Mouse (Mus musculus) small intestine, adult 2 months (tissue): ENCODE results near the gene Bcl2. TPM values are rescaled to one million over a fixed set of nuclear protein-coding genes. Genes with fewer than 3 reads are reported as not detected.

ENCODE experiments used
- H3K27ac ChIP-seq: fragments of 200-500 bp; 2 replicates; pipeline ENCODE4 v1.5.1; 2012; ENCODE audit warnings: low read depth, low read length, control low read depth, inconsistent platforms; ENCODE audit not compliant: insufficient read depth
- H3K27me3 ChIP-seq: fragments of 200-500 bp; 2 replicates; pipeline ENCODE4 v1.6.1; 2012; ENCODE audit warnings: mild to moderate bottlenecking, moderate library complexity, low read length, inconsistent platforms; ENCODE audit not compliant: control insufficient read depth, insufficient read depth
- H3K36me3 ChIP-seq: fragments of 200-500 bp; 2 replicates; pipeline ENCODE4 v1.6.1; 2012; ENCODE audit warnings: mild to moderate bottlenecking, low read length, control low read depth, inconsistent platforms; ENCODE audit not compliant: control insufficient read depth, insufficient read depth
- H3K4me1 ChIP-seq: fragments of 200-500 bp; 2 replicates; pipeline ENCODE4 v1.6.1; 2012; ENCODE audit warnings: low read length, inconsistent platforms, mixed read lengths; ENCODE audit not compliant: control insufficient read depth, insufficient read depth, insufficient read length
- H3K4me3 ChIP-seq: fragments of 200-500 bp; 2 replicates; pipeline ENCODE4 v1.5.1; 2012; ENCODE audit warnings: low read depth, mild to moderate bottlenecking, control low read depth, inconsistent platforms, low read length, moderate library complexity
- CTCF ChIP-seq: fragments of 200-500 bp; IDR thresholded peaks from 2 replicates; pipeline ENCODE4 v1.5.1; 2012; ENCODE audit warnings: low read depth, mild to moderate bottlenecking, control low read depth, inconsistent platforms, low read length, moderate library complexity, mixed read lengths; ENCODE audit not compliant: insufficient replicate concordance, insufficient read length; ENCODE audit errors: extremely low read depth
- POLR2A ChIP-seq: fragments of 200-500 bp; IDR thresholded peaks from 2 replicates; pipeline ENCODE4 v1.6.1; 2012; ENCODE audit warnings: low read depth, mild to moderate bottlenecking, control low read depth, inconsistent platforms, low read length, moderate library complexity
- WGBS: fragments of 180-500 bp; shearing (Covaris S2); methylation state at CpG from one replicate; pipeline ENCODE4 v1.1.7; 2018; 5-methylcytosine and 5-hydroxymethylcytosine counted together
- polyA plus RNA-seq: library from polyadenylated mRNA; depleted of rRNA; stranded (reverse); fragments of >200 nt; gene quantifications from 2 replicates; pipeline ENCODE4 v1.2.3, GENCODE M21; 2012; rRNA removed

Bcl2 gene
- polyA plus RNA-seq, 1 experiment = 1.5 TPM

GRCm38 (mm10) chr1:106497999-106498398, 216.1 kb downstream of the Bcl2 start:
- 77% methylated on average over 2 of the region's 2 CpGs for WGBS
- H3K27ac ChIP-seq = no peak overlapping the region
- no peaks in the 10 kb centered on the region for H3K36me3 ChIP-seq
- H3K4me3 ChIP-seq = no peak overlapping the region
- no peaks in the 10 kb centered on the region for H3K4me1 ChIP-seq
- no peak for TF ChIP-seq POLR2A
- no peak for TF ChIP-seq CTCF
- H3K27me3 ChIP-seq = no peaks in the 10 kb centered on the region

Other genes starting within 250 kb of the Bcl2 start
- 5.6 and 12.1 TPM in 2 replicates for gene Kdsr, start 45.5 kb upstream of the Bcl2 start, polyA plus RNA-seq
- 7.7 and 18.9 TPM in 2 replicates for gene Vps4b, start 82.5 kb upstream of the Bcl2 start, polyA plus RNA-seq
- gene Serpinb5, start 146.9 kb upstream of the Bcl2 start, polyA plus RNA-seq = 0.37 and 0.53 TPM in 2 replicates
- not detected in 2 replicates for gene Serpinb12, start 220.2 kb upstream of the Bcl2 start, polyA plus RNA-seq